Mouse (Mus musculus) stomach, postnatal 0 days (tissue): ENCODE data around the gene Oard1. TPM values are rescaled to one million over a fixed set of nuclear protein-coding genes. Genes with fewer than 3 reads are reported as not detected.

ENCODE experiments used
- ATAC-seq: fragments of 200-750 bp; cut with Nextera tagmentation; 2 replicates; pipeline ENCODE4 v1.8.0; 2017; ENCODE audit not compliant: low FRiP score, low TSS enrichment
- DNase-seq: peaks from one replicate; pipeline ENCODE4 v3.0.0-alpha.2; 2016; ENCODE audit warnings: low spot score
- H3K27ac ChIP-seq: fragments of 300-500 bp; sonication (generic); replicated peaks from 2 replicates; pipeline ENCODE4 v1.5.1; 2014; ENCODE audit warnings: mild to moderate bottlenecking, control low read depth
- H3K27me3 ChIP-seq: fragments of 300-500 bp; sonication (generic); 2 replicates; pipeline ENCODE4 v1.6.1; 2014; ENCODE audit warnings: low read length; ENCODE audit not compliant: control insufficient read depth, insufficient read depth
- H3K36me3 ChIP-seq: fragments of 300-500 bp; sonication (generic); 2 replicates; pipeline ENCODE4 v1.6.1; 2014; ENCODE audit warnings: low read length, mixed read lengths; ENCODE audit not compliant: control insufficient read depth, insufficient read depth
- H3K4me1 ChIP-seq: fragments of 300-500 bp; sonication (generic); replicated peaks from 2 replicates; pipeline ENCODE4 v1.6.1; 2014; ENCODE audit warnings: antibody characterized with exemption; ENCODE audit not compliant: control insufficient read depth, insufficient read depth
- H3K4me2 ChIP-seq: fragments of 300-500 bp; sonication (generic); replicated peaks from 2 replicates; pipeline ENCODE4 v1.6.1; 2014; ENCODE audit warnings: low read depth, mild to moderate bottlenecking, control low read depth, moderate library complexity
- H3K4me3 ChIP-seq: fragments of 300-500 bp; sonication (generic); 2 replicates; pipeline ENCODE4 v1.5.1; 2014; ENCODE audit warnings: low read depth, low read length, control low read depth
- H3K9ac ChIP-seq: fragments of 300-500 bp; sonication (generic); 2 replicates; pipeline ENCODE4 v1.6.1; 2014; ENCODE audit warnings: mild to moderate bottlenecking, low read length, control low read depth, mixed read lengths
- H3K9me3 ChIP-seq: fragments of 300-500 bp; sonication (generic); 2 replicates; pipeline ENCODE4 v1.6.1; 2016; ENCODE audit warnings: low read length; ENCODE audit not compliant: control insufficient read depth
- CTCF ChIP-seq: IDR thresholded peaks from 2 replicates; pipeline ENCODE4 v1.5.1; 2016; ENCODE audit warnings: antibody characterized with exemption, low read depth, mild to moderate bottlenecking, moderate library complexity
- EP300 ChIP-seq: optimal IDR thresholded peaks from 2 replicates; pipeline ENCODE3; 2016; ENCODE audit warnings: antibody characterized with exemption
- WGBS: fragments of 180-500 bp; shearing (Covaris S2); extraction: QIAGEN DNeasy Blood & Tissue Kit; methylation state at CpG from one replicate; pipeline ENCODE4 v1.1.7; 2014; 5-methylcytosine and 5-hydroxymethylcytosine counted together
- polyA plus RNA-seq: library from polyadenylated mRNA; unstranded; fragments of >200 nt; fragmentation: Nextera tagmentation; extraction: Ambion mirVana; gene quantifications from 2 replicates; pipeline ENCODE4 v1.2.1, GENCODE M21; 2015

The Oard1 gene
- polyA plus RNA-seq: 42.3 and 43.8 TPM in 2 replicates

DNA sequence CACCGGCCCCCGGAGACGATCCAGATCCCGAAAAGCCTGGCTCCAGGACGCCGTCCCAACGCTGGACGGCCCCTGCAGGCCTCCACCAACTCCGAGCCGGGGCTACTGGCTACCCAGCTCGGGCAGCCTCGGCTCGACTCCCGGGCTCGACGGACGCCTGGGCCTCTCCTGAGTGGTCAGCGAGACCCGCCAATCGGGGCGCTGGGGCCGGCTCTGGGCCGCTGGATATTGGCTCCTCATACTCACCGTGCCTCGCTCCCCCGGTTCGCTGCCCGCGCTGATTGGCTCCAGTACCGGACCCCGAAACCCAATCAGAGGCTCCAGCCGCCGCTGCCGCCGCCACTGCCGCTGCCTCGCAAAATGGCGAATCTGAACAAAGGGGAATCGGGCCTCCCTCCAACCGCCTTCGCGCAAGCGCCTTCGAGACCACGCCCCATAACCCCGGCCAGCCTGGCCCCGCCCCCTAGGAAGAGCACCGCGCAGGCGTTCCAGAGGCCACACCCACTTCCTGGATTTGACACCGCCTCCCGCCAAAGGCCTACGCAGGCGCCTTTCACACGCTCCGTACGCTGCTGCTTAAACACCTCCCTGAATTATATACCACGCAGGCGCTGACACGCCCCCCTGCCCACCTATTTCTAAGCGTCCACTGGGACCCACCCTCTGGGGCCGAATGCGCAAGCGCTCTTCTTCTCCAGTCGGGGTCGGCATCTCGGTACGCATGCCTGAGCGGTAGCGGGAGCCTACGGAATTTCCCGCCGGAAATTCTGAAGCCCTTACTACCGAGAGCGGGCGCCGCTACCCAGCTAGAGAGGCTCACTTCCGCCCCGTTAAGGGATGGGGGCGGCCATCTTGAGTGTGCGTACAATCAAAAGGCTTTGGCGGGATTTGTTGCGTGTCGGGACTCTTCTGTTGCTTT lies at the start of gene Oard1, which contains the start of gene Nfya:
Gene Oard1 (plus strand): TSS at position 635 of the 919 bp plus-strand sequence.
Gene Nfya (minus strand): TSS at position 527 of the 919 bp plus-strand sequence.
- Histone ChIP-seq H3K9ac (peak within 1 kb of the TSS; percentile 99), H3K4me2 (peak within 1 kb of the TSS; percentile 80), H3K36me3 (peaks cover 2% of the 10 kb centered on the region; the same call in 1 of the 2 replicates), H3K4me1 (peaks cover 2% of the 10 kb centered on the region; the same call in 1 of the 2 replicates), H3K9me3 (no peaks in the 10 kb centered on the region), H3K27me3 (no peaks in the 10 kb centered on the region), H3K27ac (peak within 1 kb of the TSS; percentile 100), H3K4me3 (peak within 1 kb of the TSS; percentile 80)
- ATAC-seq (peak; percentile 96), DNase-seq (peak; percentile 100)
- TF ChIP-seq CTCF (peak; percentile 31), EP300 (peak; percentile 33)
- WGBS: under 1% methylated on average over 70 of the region's 84 CpGs

DNA sequence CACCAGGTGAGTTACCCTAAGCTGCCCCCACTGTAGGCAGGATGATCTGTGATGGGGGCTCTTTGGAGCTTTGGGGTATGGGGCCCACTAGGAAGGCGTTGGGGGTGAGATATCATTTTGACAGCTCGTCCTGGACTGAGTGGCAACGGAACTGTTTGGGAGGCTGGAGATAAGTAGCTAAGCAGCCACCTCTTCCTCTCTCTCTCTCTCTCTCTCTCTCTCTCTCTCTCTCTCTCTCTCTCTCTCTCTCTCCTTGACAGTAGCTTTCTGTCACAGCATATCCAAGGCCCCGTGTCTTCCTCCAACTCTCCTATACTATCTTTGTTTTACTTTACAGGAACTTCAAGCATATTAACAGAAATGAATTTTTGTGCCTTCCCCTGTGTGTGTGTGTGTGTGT lies 49.4 kb upstream of the Oard1 start:
- WGBS: 52% methylated on average over 4 of the region's 4 CpGs
- no peak for ATAC-seq
- no peak overlapping the region for H3K4me2 ChIP-seq
- DNase-seq: no peak
- H3K4me3 ChIP-seq: no peak overlapping the region
- H3K27ac ChIP-seq: no peak overlapping the region
- no peaks in the 10 kb centered on the region for H3K4me1 ChIP-seq
- TF ChIP-seq CTCF: no peak
- no peaks in the 10 kb centered on the region for H3K9me3 ChIP-seq
- no peak overlapping the region for H3K9ac ChIP-seq
- no peaks in the 10 kb centered on the region for H3K36me3 ChIP-seq
- no peaks in the 10 kb centered on the region for H3K27me3 ChIP-seq

DNA sequence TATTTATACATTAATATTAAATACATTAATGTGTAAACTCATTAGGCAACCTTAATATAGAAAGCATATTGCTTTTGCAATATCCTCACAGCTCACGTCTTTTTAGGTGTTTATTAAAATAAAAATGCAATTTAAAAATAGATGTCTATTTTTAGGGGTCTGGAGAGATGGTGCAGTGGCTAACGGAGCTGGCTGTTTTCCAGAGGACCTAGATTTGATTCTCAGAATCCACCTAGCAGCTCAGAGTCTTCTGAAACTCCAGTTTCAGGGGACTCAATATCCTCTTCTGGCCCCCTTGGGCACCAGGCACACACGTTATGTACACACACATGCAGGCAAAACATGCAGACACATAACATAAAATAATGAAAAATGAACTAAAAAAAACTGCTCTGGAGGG lies 47.5 kb upstream of the Oard1 start:
- no peak overlapping the region for H3K9ac ChIP-seq
- no peak overlapping the region for H3K27ac ChIP-seq
- WGBS: 46% methylated on average over 3 of the region's 3 CpGs
- H3K4me3 ChIP-seq: no peak overlapping the region
- ATAC-seq (no peak), DNase-seq (no peak)
- H3K27me3 ChIP-seq: no peaks in the 10 kb centered on the region
- H3K4me2 ChIP-seq: no peak overlapping the region
- no peak for TF ChIP-seq CTCF
- TF ChIP-seq EP300: no peak
- no peaks in the 10 kb centered on the region for H3K9me3 ChIP-seq
- H3K36me3 ChIP-seq: no peaks in the 10 kb centered on the region
- no peaks in the 10 kb centered on the region for H3K4me1 ChIP-seq

DNA sequence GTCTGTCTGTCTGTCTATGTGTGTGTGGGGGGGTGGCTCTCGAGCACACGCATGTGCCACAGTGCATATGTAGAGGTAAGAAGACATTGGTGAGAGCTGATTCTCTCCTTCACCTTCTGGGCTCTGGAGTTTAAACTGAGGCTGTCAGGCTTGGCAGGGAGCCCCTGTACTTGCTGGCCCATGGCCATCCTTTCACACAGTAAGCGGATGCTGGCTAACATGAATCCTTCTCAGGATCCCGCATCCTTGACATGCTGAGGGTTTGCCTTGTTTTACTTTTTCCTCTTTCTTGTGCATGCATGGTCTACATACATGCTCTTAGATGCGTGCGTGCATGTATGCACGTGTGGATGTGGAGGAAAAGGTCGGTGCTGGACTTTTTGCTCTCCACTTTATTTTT lies 46.8 kb upstream of the Oard1 start:
- TF ChIP-seq CTCF: no peak
- TF ChIP-seq EP300: no peak
- WGBS: 58% methylated on average over 8 of the region's 8 CpGs
- Histone ChIP-seq H3K4me2 (no peak overlapping the region), H3K4me1 (no peaks in the 10 kb centered on the region), H3K9ac (no peak overlapping the region), H3K27ac (no peak overlapping the region), H3K36me3 (no peaks in the 10 kb centered on the region), H3K4me3 (no peak overlapping the region), H3K9me3 (no peaks in the 10 kb centered on the region), H3K27me3 (no peaks in the 10 kb centered on the region)
- no peak for ATAC-seq
- DNase-seq: no peak

DNA sequence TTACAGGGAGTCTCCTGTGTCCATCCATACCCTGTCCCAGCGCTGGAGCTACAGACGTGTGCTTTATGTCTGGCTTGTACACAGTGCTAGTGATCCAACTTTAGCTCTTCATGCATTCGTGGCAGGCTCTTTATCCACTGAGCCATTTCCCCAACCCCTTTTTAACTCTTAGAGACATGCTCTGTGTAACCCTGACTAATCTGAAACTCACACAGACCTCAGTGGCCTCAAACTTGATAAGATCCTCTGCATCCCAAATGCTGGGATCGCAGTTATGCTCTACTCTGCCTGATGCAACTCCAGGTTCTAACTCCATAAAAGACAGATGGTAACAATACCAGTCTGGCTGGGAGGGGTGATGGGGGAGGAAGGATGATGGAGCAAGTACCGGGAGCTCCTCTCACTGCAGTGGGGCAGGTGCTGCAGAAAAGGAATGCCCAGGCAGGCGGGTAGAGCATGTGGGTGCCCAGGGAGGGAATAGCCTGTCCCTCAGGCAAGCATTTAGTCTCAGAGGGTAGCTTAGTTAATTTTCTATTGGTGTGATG lies 46.3 kb upstream of the Oard1 start:
- 64% methylated on average over 6 of the region's 6 CpGs for WGBS
- ATAC-seq (no peak), DNase-seq (no peak)
- Histone ChIP-seq H3K9me3 (no peaks in the 10 kb centered on the region), H3K27ac (no peak overlapping the region), H3K4me3 (no peak overlapping the region), H3K36me3 (no peaks in the 10 kb centered on the region), H3K4me1 (no peaks in the 10 kb centered on the region), H3K9ac (no peak overlapping the region), H3K27me3 (no peaks in the 10 kb centered on the region), H3K4me2 (no peak overlapping the region)
- TF ChIP-seq EP300 (no peak), CTCF (no peak)
